Mouse (Mus musculus) neural tube, embryonic 14.5 days (tissue): ENCODE measurements around the gene Skida1. TPM values are rescaled to one million over a fixed set of nuclear protein-coding genes. Genes with fewer than 3 reads are reported as not detected.

Experiments
- ATAC-seq: fragments of 200-750 bp; cut with Nextera tagmentation; 2 replicates; pipeline ENCODE4 v1.8.0; 2017; ENCODE audit warnings: low read depth, mild to moderate bottlenecking, moderate TSS enrichment, moderate library complexity
- H3K27ac ChIP-seq: fragments of 300-500 bp; sonication (generic); 2 replicates; pipeline ENCODE4 v1.5.1; 2014; ENCODE audit warnings: low read depth, mild to moderate bottlenecking, control low read depth, low read length, moderate library complexity, mixed read lengths
- H3K27me3 ChIP-seq: fragments of 300-500 bp; sonication (generic); 2 replicates; pipeline ENCODE4 v1.6.1; 2014; ENCODE audit warnings: low read length; ENCODE audit not compliant: control insufficient read depth, insufficient read depth
- H3K36me3 ChIP-seq: fragments of 300-500 bp; sonication (generic); 2 replicates; pipeline ENCODE4 v1.6.1; 2014; ENCODE audit warnings: low read length, mixed read lengths; ENCODE audit not compliant: control insufficient read depth, insufficient read depth
- H3K4me1 ChIP-seq: fragments of 300-500 bp; sonication (generic); 2 replicates; pipeline ENCODE4 v1.6.1; 2014; ENCODE audit warnings: low read length; ENCODE audit not compliant: control insufficient read depth, insufficient read depth
- H3K4me2 ChIP-seq: fragments of 300-500 bp; sonication (generic); 2 replicates; pipeline ENCODE4 v1.6.1; 2014; ENCODE audit warnings: mild to moderate bottlenecking, low read depth, low read length, control low read depth
- H3K4me3 ChIP-seq: fragments of 300-500 bp; sonication (generic); 2 replicates; pipeline ENCODE4 v1.5.1; 2014; ENCODE audit warnings: low read depth, low read length, control low read depth, mixed read lengths
- H3K9ac ChIP-seq: fragments of 300-500 bp; sonication (generic); replicated peaks from 2 replicates; pipeline ENCODE4 v1.6.1; 2014; ENCODE audit warnings: low read depth, mild to moderate bottlenecking, control low read depth, low read length, mixed read lengths
- H3K9me3 ChIP-seq: fragments of 300-500 bp; sonication (generic); 2 replicates; pipeline ENCODE4 v1.6.1; 2016; ENCODE audit warnings: low read length; ENCODE audit not compliant: control insufficient read depth
- WGBS: fragments of 180-500 bp; shearing (Covaris S2); extraction: QIAGEN DNeasy Blood & Tissue Kit; methylation state at CpG from one replicate; pipeline ENCODE4 v1.1.7; 2014; 5-methylcytosine and 5-hydroxymethylcytosine counted together
- polyA plus RNA-seq: library from polyadenylated mRNA; unstranded; fragments of >200 nt; fragmentation: Nextera tagmentation; extraction: Ambion mirVana; gene quantifications from 2 replicates; pipeline ENCODE4 v1.2.1, GENCODE M21; 2014

Gene Skida1
- polyA plus RNA-seq, 1 experiment from 2014 or later: 3.9 TPM

GRCm38 (mm10) chr2:18034371-18035250 is 14.2 kb downstream of the Skida1 start:
- H3K9me3 ChIP-seq: no peaks in the 10 kb centered on the region
- ATAC-seq: no peak
- H3K27me3 ChIP-seq: no peaks in the 10 kb centered on the region
- no peak overlapping the region for H3K9ac ChIP-seq
- H3K4me2 ChIP-seq: peak overlapping the region; percentile 16; the same call in 1 of the 2 replicates
- H3K36me3 ChIP-seq: no peaks in the 10 kb centered on the region
- H3K4me1 ChIP-seq: peaks cover 34% of the 10 kb centered on the region
- WGBS: 53% methylated on average over 10 of the region's 10 CpGs
- H3K4me3 ChIP-seq: no peak overlapping the region
- no peak overlapping the region for H3K27ac ChIP-seq

DNA sequence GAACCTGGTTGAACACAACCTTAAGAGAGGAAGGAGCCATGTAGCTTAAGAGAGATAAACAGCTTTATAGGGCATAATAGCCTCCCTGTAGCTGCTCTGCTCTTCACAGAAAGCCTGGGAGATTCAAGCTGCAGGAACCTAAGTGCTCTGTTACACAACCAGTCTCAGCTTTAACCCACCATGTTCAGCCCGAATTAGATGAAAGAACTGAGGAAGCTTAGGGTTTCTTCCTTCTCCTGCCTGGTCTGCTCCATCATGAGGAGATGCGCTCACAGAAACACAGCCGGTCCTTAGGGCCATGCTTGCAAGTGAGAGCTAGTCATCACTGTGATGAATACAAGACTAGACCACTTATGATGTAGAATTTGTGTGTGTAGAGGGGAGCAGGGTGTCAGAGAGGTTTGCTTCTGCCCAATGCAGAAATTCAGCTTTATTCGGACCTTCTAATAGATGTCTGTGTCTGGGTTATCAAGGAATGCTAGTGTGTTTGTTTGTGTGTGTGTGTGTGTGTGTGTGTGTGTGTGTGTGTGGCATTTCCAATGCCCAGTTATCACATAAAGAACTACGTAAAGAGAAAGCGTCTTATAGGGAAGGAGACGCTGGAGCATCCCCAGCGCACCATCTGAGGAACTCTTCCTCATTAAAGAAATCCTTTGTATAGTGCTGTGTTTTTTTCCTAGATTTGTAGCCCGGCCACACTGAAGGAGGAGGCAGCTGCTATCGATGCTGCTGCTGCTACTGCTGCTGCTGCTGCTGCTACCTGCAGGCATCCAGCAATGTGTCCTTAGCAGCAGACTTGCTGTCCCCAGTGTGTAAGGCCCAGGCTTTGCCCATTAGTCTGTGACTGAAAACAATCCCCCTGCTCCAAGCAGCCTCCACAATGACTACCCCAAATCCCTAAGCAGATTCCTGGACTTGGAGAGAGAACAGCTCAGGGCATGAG is 15.4 kb downstream of the Skida1 start:
- H3K27ac ChIP-seq: peak overlapping the region; percentile 16; the same call in 1 of the 2 replicates
- H3K27me3 ChIP-seq: no peaks in the 10 kb centered on the region
- WGBS: 29% methylated on average over 10 of the region's 10 CpGs
- H3K4me2 ChIP-seq: peak overlapping the region; percentile 16; the same call in 1 of the 2 replicates
- H3K36me3 ChIP-seq: no peaks in the 10 kb centered on the region
- peak; percentile 38; the same call in 1 of the 2 replicates for ATAC-seq
- H3K9ac ChIP-seq: no peak overlapping the region
- H3K4me3 ChIP-seq: no peak overlapping the region
- H3K4me1 ChIP-seq: peaks cover 27% of the 10 kb centered on the region
- H3K9me3 ChIP-seq: no peaks in the 10 kb centered on the region

- H3K36me3 ChIP-seq: no peaks in the 10 kb centered on the region
- H3K4me1 ChIP-seq: peaks cover 27% of the 10 kb centered on the region
- no peak overlapping the region for H3K9ac ChIP-seq
- H3K9me3 ChIP-seq: no peaks in the 10 kb centered on the region
- ATAC-seq: no peak
- peak overlapping the region; percentile 97 for H3K4me2 ChIP-seq
- no peak overlapping the region for H3K4me3 ChIP-seq
- no peak overlapping the region for H3K27ac ChIP-seq
- H3K27me3 ChIP-seq: no peaks in the 10 kb centered on the region
- WGBS: 57% methylated on average over 5 of the region's 5 CpGs
Observed at GRCm38 (mm10) chr2:18032538-18032895, 16.3 kb downstream of the Skida1 start.

- no peak for ATAC-seq
- peak overlapping the region; percentile 97 for H3K4me2 ChIP-seq
- peaks cover 30% of the 10 kb centered on the region for H3K4me1 ChIP-seq
- H3K36me3 ChIP-seq: no peaks in the 10 kb centered on the region
- H3K27me3 ChIP-seq: no peaks in the 10 kb centered on the region
- H3K27ac ChIP-seq: no peak overlapping the region
- H3K4me3 ChIP-seq: peak overlapping the region; percentile 30
- H3K9me3 ChIP-seq: no peaks in the 10 kb centered on the region
- peak overlapping the region; percentile 76 for H3K9ac ChIP-seq
- WGBS: 3% methylated on average over 33 of the region's 34 CpGs
Observed at GRCm38 (mm10) chr2:18031831-18032537, 16.9 kb downstream of the Skida1 start.

- no peaks in the 10 kb centered on the region for H3K36me3 ChIP-seq
- peaks cover 35% of the 10 kb centered on the region for H3K4me1 ChIP-seq
- no peaks in the 10 kb centered on the region for H3K27me3 ChIP-seq
- no peaks in the 10 kb centered on the region for H3K9me3 ChIP-seq
- WGBS: 3% methylated on average over 26 of the region's 26 CpGs
- no peak for ATAC-seq
- H3K9ac ChIP-seq: peak overlapping the region; percentile 76
- peak overlapping the region; percentile 34; the same call in 1 of the 2 replicates for H3K27ac ChIP-seq
- H3K4me2 ChIP-seq: peak overlapping the region; percentile 97
- peak overlapping the region; percentile 30 for H3K4me3 ChIP-seq
Observed at GRCm38 (mm10) chr2:18031271-18031821, 17.5 kb downstream of the Skida1 start.

- Histone ChIP-seq H3K9me3 (no peaks in the 10 kb centered on the region), H3K4me2 (peak overlapping the region; percentile 97; the same call in 1 of the 2 replicates), H3K4me1 (peaks cover 40% of the 10 kb centered on the region), H3K4me3 (no peak overlapping the region), H3K9ac (no peak overlapping the region), H3K27me3 (no peaks in the 10 kb centered on the region), H3K36me3 (no peaks in the 10 kb centered on the region), H3K27ac (no peak overlapping the region)
- WGBS: 37% methylated on average over 8 of the region's 8 CpGs
- ATAC-seq: no peak
Observed at GRCm38 (mm10) chr2:18030581-18030980, 18.3 kb downstream of the Skida1 start.

GRCm38 (mm10) chr2:18029656-18030055 is 19.2 kb downstream of the Skida1 start:
- peaks cover 40% of the 10 kb centered on the region for H3K4me1 ChIP-seq

More at GRCm38 (mm10) chr2:18029656-18030055, 19.2 kb downstream of the Skida1 start:
- no peak for ATAC-seq
- H3K27ac ChIP-seq: no peak overlapping the region
- H3K36me3 ChIP-seq: no peaks in the 10 kb centered on the region
- H3K4me2 ChIP-seq: no peak overlapping the region
- no peaks in the 10 kb centered on the region for H3K27me3 ChIP-seq
- 78% methylated on average over 7 of the region's 7 CpGs for WGBS
- H3K9me3 ChIP-seq: no peaks in the 10 kb centered on the region
- H3K4me3 ChIP-seq: no peak overlapping the region
- no peak overlapping the region for H3K9ac ChIP-seq
